Mouse (Mus musculus) MEL-GATA-1-ER (cell line): ENCODE measurements around the gene Rpl18.

Source experiments
- DNase-seq: peaks from one replicate; pipeline ENCODE4 v3.0.0-alpha.2; 2012; ENCODE audit warnings: low read depth; ENCODE audit errors: extremely low read depth

The Rpl18 gene

GRCm38 (mm10) chr7:45700301-45701015 is 14.8 kb upstream of the Rpl18 start:
- peak; percentile 63 for DNase-seq

DNA sequence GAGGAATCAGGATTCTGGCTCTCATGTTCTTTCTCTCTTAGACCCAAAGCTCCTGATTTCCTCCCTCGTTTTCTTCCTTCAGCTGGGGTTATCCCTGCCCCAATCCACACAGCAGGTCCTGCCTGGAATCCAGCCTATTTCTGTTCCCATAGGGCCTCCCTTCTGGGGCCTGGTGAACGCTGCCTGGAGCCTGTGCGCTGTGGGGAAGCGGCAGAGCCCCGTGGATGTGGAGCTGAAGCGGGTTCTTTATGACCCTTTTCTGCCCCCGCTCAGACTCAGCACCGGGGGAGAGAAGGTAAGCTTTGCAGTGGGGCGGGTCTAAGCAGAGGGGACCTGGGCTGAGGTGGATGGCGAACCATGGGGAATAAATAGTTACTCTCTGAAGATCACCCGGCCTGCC is 14.2 kb upstream of the Rpl18 start:
- no peak for DNase-seq

DNA sequence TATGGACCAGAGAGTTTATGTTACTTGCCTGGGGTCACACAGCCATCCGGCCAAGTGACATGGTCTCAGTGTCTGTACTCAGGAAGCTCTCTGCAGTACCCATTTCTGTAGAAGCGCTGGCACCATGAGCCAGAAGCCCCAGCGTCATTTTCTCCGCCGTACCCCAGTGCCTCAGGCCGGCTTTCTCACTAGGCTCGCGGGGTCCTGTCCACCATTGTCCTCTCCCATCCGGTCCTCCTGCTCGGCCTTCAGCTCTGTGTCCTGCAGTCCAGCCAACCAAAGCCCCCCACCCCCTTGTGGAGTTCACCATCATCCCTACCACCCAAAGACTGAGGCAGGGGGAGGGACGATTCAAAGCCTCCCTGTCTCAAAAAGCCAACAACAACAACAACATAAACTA is 13.7 kb upstream of the Rpl18 start:
- DNase-seq: no peak

DNA sequence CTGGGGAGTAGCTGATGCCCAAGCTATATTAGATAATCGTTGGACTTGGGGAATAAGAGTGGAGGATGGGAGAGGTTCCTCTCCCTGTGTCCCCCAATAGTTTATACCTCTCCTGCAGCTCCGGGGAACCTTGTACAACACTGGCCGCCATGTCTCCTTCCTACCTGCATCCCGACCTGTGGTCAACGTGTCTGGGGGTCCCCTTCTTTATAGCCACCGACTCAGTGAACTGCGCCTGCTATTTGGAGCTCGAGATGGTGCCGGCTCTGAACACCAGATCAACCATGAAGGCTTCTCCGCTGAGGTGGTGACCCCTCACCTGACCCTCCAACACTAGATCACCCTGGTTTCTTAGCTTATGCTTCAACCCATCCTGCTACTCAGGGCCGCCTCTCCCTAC is 12.9 kb upstream of the Rpl18 start:
- DNase-seq: no peak

GRCm38 (mm10) chr7:45702809-45703520 is 12.3 kb upstream of the Rpl18 start:
- no peak for DNase-seq

DNA sequence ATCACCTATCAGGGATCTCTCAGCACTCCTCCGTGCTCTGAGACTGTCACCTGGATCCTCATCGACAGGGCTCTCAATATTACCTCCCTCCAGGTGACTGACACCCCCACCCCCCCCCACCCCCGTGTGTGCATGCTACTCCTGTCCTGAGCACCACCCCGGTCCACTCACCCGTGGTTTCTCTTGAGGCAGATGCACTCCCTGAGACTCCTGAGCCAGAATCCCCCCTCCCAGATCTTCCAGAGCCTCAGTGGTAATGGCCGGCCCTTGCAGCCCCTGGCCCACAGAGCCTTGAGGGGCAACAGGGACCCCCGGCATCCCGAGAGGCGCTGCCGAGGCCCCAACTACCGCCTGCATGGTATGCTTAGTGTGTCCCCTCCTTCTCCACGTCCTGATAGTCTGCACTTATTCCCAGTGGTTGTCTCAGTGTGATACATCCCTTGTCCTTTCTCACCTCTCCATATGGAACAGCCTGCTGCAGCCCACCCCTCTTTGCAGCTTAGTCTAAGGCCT is 11.7 kb upstream of the Rpl18 start:
- DNase-seq: no peak

- peak; percentile 88 for DNase-seq
Measured at GRCm38 (mm10) chr7:45704046-45704559, 11.2 kb upstream of the Rpl18 start.

DNA sequence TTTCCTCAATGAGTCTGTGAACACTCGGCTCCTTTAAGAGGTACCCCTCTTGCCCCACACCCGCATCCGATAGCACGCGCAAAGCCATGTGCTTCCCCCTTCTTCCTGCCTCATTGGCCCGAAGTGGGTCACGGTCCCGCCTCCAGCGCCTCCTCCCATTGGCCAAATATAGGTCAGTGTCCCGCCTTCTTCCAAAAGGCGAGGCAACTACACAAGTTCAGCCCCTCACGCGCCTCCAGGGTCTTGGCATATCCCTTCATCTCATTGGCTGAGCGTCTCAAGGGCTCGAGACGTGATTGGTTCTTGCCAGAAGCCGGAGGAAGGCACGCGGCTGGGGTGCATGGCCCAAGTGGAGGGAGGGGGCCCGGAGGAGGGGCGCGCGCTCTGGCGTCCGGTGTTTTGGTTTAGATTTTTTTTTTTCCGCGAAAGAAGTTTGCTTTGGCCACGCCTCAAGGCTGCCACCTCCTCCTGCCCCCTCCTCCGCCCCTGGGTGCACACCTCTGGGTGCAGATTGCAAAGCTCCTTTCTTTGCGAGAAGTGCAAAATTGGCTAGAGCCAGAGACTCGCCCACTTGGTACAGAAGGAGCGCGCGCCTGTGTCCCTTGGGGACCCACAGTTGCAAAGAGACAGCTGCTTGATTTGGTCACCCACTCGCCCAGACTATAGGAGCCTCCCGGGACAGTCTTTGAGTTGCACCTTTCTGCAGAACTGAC is 10.4 kb upstream of the Rpl18 start, which contains the start of gene Dbp:
Gene Dbp, plus strand, starts transcription at position 359 of the 713 bp plus-strand sequence.
- DNase-seq: peak; percentile 99

DNA sequence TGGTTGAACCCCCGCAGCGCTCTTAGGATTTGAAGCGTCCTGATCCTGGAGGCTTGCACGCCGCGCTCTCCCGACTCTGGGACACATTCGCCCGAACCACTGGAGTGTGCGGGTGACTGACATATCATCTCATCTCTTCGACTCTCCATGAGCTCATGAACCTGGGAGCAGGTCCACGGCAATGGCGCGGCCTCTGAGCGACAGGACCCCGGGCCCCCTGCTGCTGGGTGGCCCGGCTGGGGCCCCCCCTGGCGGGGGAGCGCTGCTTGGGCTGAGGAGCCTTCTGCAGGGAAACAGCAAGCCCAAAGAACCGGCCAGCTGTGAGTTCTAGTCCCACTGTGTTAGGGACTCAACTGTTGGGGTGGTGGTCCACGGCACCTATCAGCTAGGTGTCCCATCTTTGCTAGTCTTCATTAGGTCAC is 9.8 kb upstream of the Rpl18 start:
- DNase-seq: no peak

DNA sequence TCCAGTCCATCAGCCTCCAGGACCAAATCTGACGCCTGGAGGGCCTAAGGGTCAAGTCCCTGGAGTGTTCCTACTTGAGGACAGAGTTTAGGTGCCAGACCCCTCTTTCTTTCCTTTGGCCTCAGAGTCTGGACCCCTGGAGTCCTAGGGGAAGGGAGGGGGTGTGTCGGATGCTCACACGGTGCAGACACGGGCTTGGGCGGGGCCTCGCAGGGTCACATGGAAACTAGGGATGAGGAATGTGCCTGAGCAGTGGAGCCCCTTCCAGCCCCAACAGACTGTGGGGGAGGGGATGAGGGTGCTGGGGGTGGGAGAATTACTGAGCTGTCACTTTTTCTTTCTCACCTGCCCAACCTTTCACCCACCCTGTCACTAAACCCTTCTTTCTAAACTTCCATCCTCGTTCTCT is 9.4 kb upstream of the Rpl18 start:
- peak; percentile 52 for DNase-seq

GRCm38 (mm10) chr7:45706721-45707241 is 8.5 kb upstream of the Rpl18 start:
- peak; percentile 61 for DNase-seq

- DNase-seq: peak; percentile 88
Measured at GRCm38 (mm10) chr7:45707375-45707967, 7.8 kb upstream of the Rpl18 start.

GRCm38 (mm10) chr7:45708221-45708761 is 7.0 kb upstream of the Rpl18 start:
- DNase-seq: peak; percentile 32

DNA sequence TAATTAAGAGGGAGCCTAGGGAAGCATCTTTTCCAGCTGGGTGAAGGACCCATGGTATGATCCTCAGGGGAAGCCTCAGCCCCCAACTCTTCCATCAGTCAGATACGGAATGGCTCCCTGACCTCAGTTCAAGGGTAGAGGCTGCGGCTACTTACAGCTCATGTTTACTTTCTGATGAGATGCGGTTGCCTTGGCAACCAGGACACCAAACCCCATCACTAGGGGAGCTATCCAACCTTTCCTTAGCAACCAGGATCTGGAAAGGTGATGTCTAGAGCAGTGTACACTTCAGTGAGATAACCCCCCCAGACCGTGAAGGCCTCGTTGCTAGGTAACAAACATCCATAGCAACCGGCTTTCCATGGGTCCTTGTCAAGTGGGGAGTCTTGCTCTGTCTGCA is 6.2 kb upstream of the Rpl18 start:
- DNase-seq: no peak

DNA sequence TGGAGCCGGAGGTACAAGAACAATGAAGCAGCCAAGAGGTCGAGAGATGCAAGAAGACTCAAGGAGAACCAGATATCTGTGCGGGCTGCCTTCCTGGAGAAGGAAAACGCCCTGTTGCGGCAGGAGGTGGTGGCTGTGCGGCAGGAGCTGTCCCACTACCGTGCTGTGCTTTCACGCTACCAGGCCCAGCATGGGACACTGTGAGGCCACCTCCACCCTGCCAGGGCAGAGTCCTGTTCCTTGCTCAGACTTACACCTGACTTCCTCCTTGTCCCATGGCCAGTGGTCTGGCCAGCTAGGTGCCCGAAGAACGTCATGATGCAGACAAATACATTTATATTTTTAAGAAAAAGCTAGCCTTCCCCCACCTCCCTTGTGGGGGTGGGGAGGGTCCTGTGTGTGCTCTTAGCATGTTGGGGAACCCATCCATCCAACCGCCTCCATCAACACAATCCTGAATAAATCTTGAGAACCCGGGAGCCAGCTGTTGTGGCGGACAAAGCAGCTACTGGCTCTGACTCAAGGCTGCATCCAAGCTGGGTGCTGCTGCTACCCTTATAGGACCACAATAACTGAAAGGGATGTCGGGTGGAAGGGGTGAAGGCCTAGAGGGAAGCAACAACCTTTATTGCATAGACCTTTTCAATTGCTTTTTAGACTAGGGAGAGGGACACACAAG is 5.4 kb upstream of the Rpl18 start:
- DNase-seq: no peak

- no peak for DNase-seq
Measured at GRCm38 (mm10) chr7:45710477-45711191, 4.6 kb upstream of the Rpl18 start.

DNA sequence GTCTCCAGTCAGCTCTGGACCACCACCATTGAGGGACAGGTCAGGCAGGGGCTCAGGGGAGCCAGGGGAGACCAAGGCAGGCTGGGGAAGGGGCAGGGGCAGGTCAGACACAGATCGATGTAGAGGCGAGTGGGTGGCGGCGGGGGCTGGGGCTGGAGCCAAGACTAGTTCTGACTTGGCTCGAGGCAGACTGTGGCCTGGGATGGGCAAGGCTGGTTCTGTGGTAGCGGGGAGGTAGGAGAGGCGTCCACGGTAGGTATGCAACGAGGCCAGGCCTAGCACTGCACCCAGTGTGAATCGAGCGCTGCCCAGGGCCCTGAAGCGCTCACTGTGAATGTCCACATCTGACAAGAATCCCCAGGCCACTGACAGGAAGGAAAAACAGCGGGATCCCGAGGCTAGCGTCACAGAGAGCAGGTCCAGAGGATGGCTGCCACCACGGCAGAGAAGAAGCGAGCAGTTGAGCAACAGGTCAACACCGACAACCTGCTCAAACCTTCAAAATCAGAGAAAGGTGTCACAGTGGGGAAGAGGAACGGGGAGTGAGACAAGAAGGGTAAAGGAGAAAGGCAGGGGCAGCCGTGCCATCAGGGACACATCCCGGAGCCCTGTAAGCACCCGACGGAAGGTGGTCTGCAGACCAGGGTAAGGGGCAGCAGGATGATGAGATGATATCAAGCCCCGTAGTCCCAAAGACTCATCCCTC is 3.8 kb upstream of the Rpl18 start:
- DNase-seq: no peak

- DNase-seq: no peak
Measured at GRCm38 (mm10) chr7:45712022-45712757, 3.1 kb upstream of the Rpl18 start.
